Mouse (Mus musculus): ENCODE results near the gene Ift52. TPM values are rescaled to one million over a fixed set of nuclear protein-coding genes. Genes with fewer than 3 reads are reported as not detected.

The Ift52 gene
- 187 TPM for polyA plus RNA-seq (2014; fragmentation: Illumina TruSeq; extraction: RNeasy Lipid Tissue Mini Kit (QIAGEN cat#74804); ENCODE audit: low read depth, low replicate concordance)

GRCm38 (mm10) chr2:163016916-163017743 is at the start of gene Ift52:
Gene Ift52 (plus strand): TSS chr2:163017354.

GRCm38 (mm10) chr2:162987218-162987617 is 29.9 kb upstream of the Ift52 start, which contains the start of gene Sgk2:
Gene Sgk2 (plus strand): TSS chr2:162987330.

GRCm38 (mm10) chr2:163054335-163054840 is 37.2 kb downstream of the Ift52 start, which contains the start of gene Mybl2:
Gene Mybl2 (plus strand): TSS chr2:163054687.

GRCm38 (mm10) chr2:163087728-163088127 is 70.6 kb downstream of the Ift52 start, which contains the start of gene Gtsf1l:
Gene Gtsf1l (minus strand): TSS chr2:163087855.

Other genes starting within 250 kb of the Ift52 start
- gene Srsf6, start 85.8 kb upstream of the Ift52 start, polyA plus RNA-seq (2014; fragmentation: Illumina TruSeq; extraction: RNeasy Lipid Tissue Mini Kit (QIAGEN cat#74804); ENCODE audit: low read depth, low replicate concordance): 253 TPM
- not detected for gene L3mbtl1, start 73.9 kb upstream of the Ift52 start, polyA plus RNA-seq (2014; fragmentation: Illumina TruSeq; extraction: RNeasy Lipid Tissue Mini Kit (QIAGEN cat#74804); ENCODE audit: low read depth, low replicate concordance)
- gene Sgk2, start 30.0 kb upstream of the Ift52 start, polyA plus RNA-seq (2014; fragmentation: Illumina TruSeq; extraction: RNeasy Lipid Tissue Mini Kit (QIAGEN cat#74804); ENCODE audit: low read depth, low replicate concordance): 1.2 TPM
- not detected for gene Mybl2, start 37.3 kb downstream of the Ift52 start, polyA plus RNA-seq (2014; fragmentation: Illumina TruSeq; extraction: RNeasy Lipid Tissue Mini Kit (QIAGEN cat#74804); ENCODE audit: low read depth, low replicate concordance)
- gene Gtsf1l, start 70.5 kb downstream of the Ift52 start, polyA plus RNA-seq (2014; fragmentation: Illumina TruSeq; extraction: RNeasy Lipid Tissue Mini Kit (QIAGEN cat#74804); ENCODE audit: low read depth, low replicate concordance): not detected
- 4.1 TPM for gene Tox2, start 185.8 kb downstream of the Ift52 start, polyA plus RNA-seq (2014; fragmentation: Illumina TruSeq; extraction: RNeasy Lipid Tissue Mini Kit (QIAGEN cat#74804); ENCODE audit: low read depth, low replicate concordance)